Mouse (Mus musculus) thymus, adult 2 months (tissue): ENCODE data around the gene Prkag3.

Experiments
- CTCF ChIP-seq: fragments of 200-500 bp; IDR thresholded peaks from 2 replicates; pipeline ENCODE4 v1.5.1; 2012; ENCODE audit warnings: mild to moderate bottlenecking, control low read depth, low read length, moderate library complexity, borderline replicate concordance; ENCODE audit not compliant: control insufficient read depth, poor library complexity, insufficient read depth; ENCODE audit errors: extremely low read depth
- POLR2A ChIP-seq: fragments of 200-500 bp; IDR thresholded peaks from 2 replicates; pipeline ENCODE4 v1.6.1; 2012; ENCODE audit warnings: mild to moderate bottlenecking, low read length, control low read depth, moderate library complexity; ENCODE audit not compliant: control insufficient read depth, poor library complexity, insufficient read depth; ENCODE audit errors: extremely low read depth

- TF ChIP-seq CTCF (no peak), POLR2A (no peak)
Observed at GRCm38 (mm10) chr1:74749301-74749700, 280 bp upstream of the Prkag3 start.
